Mouse (Mus musculus) testis, adult 2 months (tissue): ENCODE measurements around the gene Fat2.

Experiments
- CTCF ChIP-seq: fragments of 200-500 bp; IDR thresholded peaks from 2 replicates; pipeline ENCODE4 v1.5.1; 2012; ENCODE audit warnings: low read depth, mild to moderate bottlenecking, inconsistent platforms, low read length, moderate library complexity; ENCODE audit not compliant: control insufficient read depth, insufficient read depth, insufficient replicate concordance
- POLR2A ChIP-seq: fragments of 200-500 bp; IDR thresholded peaks from 2 replicates; pipeline ENCODE4 v1.6.1; 2012; ENCODE audit warnings: low read depth, mild to moderate bottlenecking, inconsistent platforms, low read length, moderate library complexity; ENCODE audit not compliant: control insufficient read depth

DNA sequence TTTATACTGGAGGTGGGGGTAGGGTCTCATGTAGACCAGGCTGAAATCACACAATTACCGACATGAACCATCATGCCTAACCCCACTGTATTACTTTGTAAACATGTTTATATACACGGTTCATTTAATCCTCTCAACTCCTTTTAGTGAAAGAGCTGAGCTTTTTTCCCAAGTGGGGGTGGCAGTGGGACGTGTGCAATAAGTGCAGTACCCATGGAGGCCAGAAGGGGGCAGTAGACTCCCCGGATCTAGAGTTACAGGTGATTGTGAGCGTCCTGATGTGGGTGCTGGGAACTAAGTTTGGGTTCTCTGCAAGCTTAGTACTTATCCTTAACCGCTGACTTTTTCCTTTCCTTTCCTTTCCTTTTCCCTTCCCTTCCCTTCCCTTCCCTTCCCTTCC is 37.5 kb upstream of the Fat2 start:
- no peak for TF ChIP-seq POLR2A
- peak; percentile 88 for TF ChIP-seq CTCF
